Mouse (Mus musculus) ES-Bruce4 (cell line): Measurements from ENCODE around the gene Dhx58. TPM values are rescaled to one million over a fixed set of nuclear protein-coding genes. Genes with fewer than 3 reads are reported as not detected.

Source experiments
- H3K27ac ChIP-seq: 2 replicates; pipeline ENCODE4 v1.5.1; 2012; ENCODE audit warnings: low read length, inconsistent platforms; ENCODE audit not compliant: insufficient read depth
- H3K27me3 ChIP-seq: 2 replicates; pipeline ENCODE4 v1.6.1; 2012; ENCODE audit warnings: mild to moderate bottlenecking, low read length, inconsistent platforms; ENCODE audit not compliant: control insufficient read depth, poor library complexity, insufficient read depth, severe bottlenecking
- H3K36me3 ChIP-seq: 2 replicates; pipeline ENCODE4 v1.6.1; 2012; ENCODE audit warnings: inconsistent platforms, mild to moderate bottlenecking, low read length, moderate library complexity; ENCODE audit not compliant: control insufficient read depth, poor library complexity, insufficient read depth, severe bottlenecking
- H3K4me1 ChIP-seq: one replicate; pipeline ENCODE4 v1.8.1; 2011; ENCODE audit warnings: low read length; ENCODE audit not compliant: control insufficient read depth, insufficient read depth
- H3K4me3 ChIP-seq: 2 replicates; pipeline ENCODE4 v1.5.1; 2011; ENCODE audit warnings: low read depth, mild to moderate bottlenecking, low read length
- H3K9ac ChIP-seq: 2 replicates; pipeline ENCODE4 v1.6.1; 2012; ENCODE audit warnings: low read depth, mild to moderate bottlenecking, inconsistent platforms; ENCODE audit not compliant: poor library complexity, severe bottlenecking
- H3K9me3 ChIP-seq: replicated peaks from 2 replicates; pipeline ENCODE4 v1.6.1; 2012; ENCODE audit warnings: mild to moderate bottlenecking, low read length, inconsistent platforms; ENCODE audit not compliant: control insufficient read depth, poor library complexity, insufficient read depth, severe bottlenecking
- CTCF ChIP-seq: IDR thresholded peaks from one replicate; pipeline ENCODE4 v1.8.1; 2011; ENCODE audit warnings: low read depth, low read length
- EP300 ChIP-seq: IDR thresholded peaks from 2 replicates; pipeline ENCODE4 v1.6.1; 2011; ENCODE audit warnings: low read depth, low read length; ENCODE audit not compliant: insufficient read depth
- POLR2A ChIP-seq: IDR thresholded peaks from one replicate; pipeline ENCODE4 v1.8.1; 2011; ENCODE audit warnings: low read length; ENCODE audit not compliant: insufficient read depth
- polyA plus RNA-seq: library from polyadenylated mRNA; stranded (reverse); fragments of >200 nt; gene quantifications from 2 replicates; pipeline ENCODE4 v1.2.4, GENCODE M21; 2011; ENCODE audit warnings: low read depth; ENCODE audit not compliant: missing spikeins, insufficient read depth, insufficient read length

The Dhx58 gene
- polyA plus RNA-seq, 1 experiment: 1.8 TPM

GRCm38 (mm10) chr11:100745085-100745484 is 41.0 kb upstream of the Dhx58 start:
- Histone ChIP-seq H3K27me3 (no peaks in the 10 kb centered on the region), H3K4me1 (no peaks in the 10 kb centered on the region), H3K27ac (no peak overlapping the region), H3K4me3 (no peak overlapping the region), H3K9me3 (no peaks in the 10 kb centered on the region), H3K9ac (no peak overlapping the region), H3K36me3 (no peaks in the 10 kb centered on the region)
- TF ChIP-seq EP300 (no peak), CTCF (peak; percentile 66), POLR2A (no peak)

- Histone ChIP-seq H3K36me3 (no peaks in the 10 kb centered on the region), H3K27me3 (no peaks in the 10 kb centered on the region), H3K9ac (no peak overlapping the region), H3K27ac (no peak overlapping the region), H3K9me3 (no peaks in the 10 kb centered on the region), H3K4me3 (no peak overlapping the region), H3K4me1 (no peaks in the 10 kb centered on the region)
- TF ChIP-seq POLR2A: no peak
- TF ChIP-seq CTCF: no peak
Observed at GRCm38 (mm10) chr11:100741348-100741747, 37.3 kb upstream of the Dhx58 start.

- Histone ChIP-seq H3K27me3 (no peaks in the 10 kb centered on the region), H3K9me3 (no peaks in the 10 kb centered on the region), H3K9ac (peak overlapping the region; percentile 22), H3K4me3 (peak overlapping the region; percentile 42; the same call in 1 of the 2 replicates), H3K27ac (no peak overlapping the region), H3K4me1 (no peaks in the 10 kb centered on the region), H3K36me3 (no peaks in the 10 kb centered on the region; the same call in 1 of the 2 replicates)
- TF ChIP-seq EP300 (no peak), CTCF (no peak), POLR2A (no peak)
Observed at GRCm38 (mm10) chr11:100738749-100739148, 34.7 kb upstream of the Dhx58 start.

GRCm38 (mm10) chr11:100738066-100738604 is 34.1 kb upstream of the Dhx58 start, which contains the start of gene Rab5c:
Gene Rab5c (minus strand): TSS chr11:100738215.
- Histone ChIP-seq H3K4me1 (no peaks in the 10 kb centered on the region), H3K4me3 (peak within 1 kb of the TSS; percentile 92), H3K9me3 (no peaks in the 10 kb centered on the region), H3K9ac (peak within 1 kb of the TSS; percentile 93), H3K36me3 (no peaks in the 10 kb centered on the region; the same call in 1 of the 2 replicates), H3K27me3 (no peaks in the 10 kb centered on the region), H3K27ac (0 out of 2 replicates have a peak within 1 kb of the TSS, but pooled peaks have one; percentile 12)
- TF ChIP-seq POLR2A (peak; percentile 83), CTCF (no peak)

GRCm38 (mm10) chr11:100737105-100737733 is 33.1 kb upstream of the Dhx58 start:
- no peaks in the 10 kb centered on the region for H3K27me3 ChIP-seq
- H3K9ac ChIP-seq: peak overlapping the region; percentile 93
- no peaks in the 10 kb centered on the region for H3K9me3 ChIP-seq
- no peak for TF ChIP-seq EP300
- no peak for TF ChIP-seq POLR2A
- TF ChIP-seq CTCF: no peak
- H3K4me1 ChIP-seq: no peaks in the 10 kb centered on the region
- peak overlapping the region; percentile 92 for H3K4me3 ChIP-seq
- peaks cover 2% of the 10 kb centered on the region for H3K36me3 ChIP-seq
- no peak overlapping the region for H3K27ac ChIP-seq

- peak overlapping the region; percentile 93 for H3K9ac ChIP-seq
- no peaks in the 10 kb centered on the region for H3K4me1 ChIP-seq
- H3K36me3 ChIP-seq: peaks cover 2% of the 10 kb centered on the region
- no peaks in the 10 kb centered on the region for H3K27me3 ChIP-seq
- peak overlapping the region; percentile 92 for H3K4me3 ChIP-seq
- no peaks in the 10 kb centered on the region for H3K9me3 ChIP-seq
- no peak for TF ChIP-seq EP300
- no peak for TF ChIP-seq CTCF
- no peak for TF ChIP-seq POLR2A
- no peak overlapping the region for H3K27ac ChIP-seq
Observed at GRCm38 (mm10) chr11:100736746-100737080, 32.6 kb upstream of the Dhx58 start.
